Mouse (Mus musculus): ENCODE data around the gene Kmt5b. TPM values are rescaled to one million over a fixed set of nuclear protein-coding genes. Genes with fewer than 3 reads are reported as not detected.

The Kmt5b gene
- polyA plus RNA-seq, 1 experiment: 37.2 TPM

GRCm38 (mm10) chr19:3864960-3865359, 97.7 kb downstream of the Kmt5b start:
- DNase-seq (ENCODE audit: extremely low spot score in 1 of 2, low spot score in 1 of 2): no peak

Other genes starting within 250 kb of the Kmt5b start
- 85.6 and 88.1 TPM in 2 replicates for gene Ppp6r3, start 191.7 kb upstream of the Kmt5b start, polyA plus RNA-seq (2012; rRNA removed)
- gene Lrp5, start 80.9 kb upstream of the Kmt5b start, polyA plus RNA-seq (2012; rRNA removed): 4.9 and 5.2 TPM in 2 replicates
- gene 1810055G02Rik, start 59.1 kb upstream of the Kmt5b start, polyA plus RNA-seq (2012; rRNA removed): 32.8 and 37.2 TPM in 2 replicates
- 121 and 123 TPM in 2 replicates for gene Chka, start 84.4 kb downstream of the Kmt5b start, polyA plus RNA-seq (2012; rRNA removed)
- 45.5 and 48.1 TPM in 2 replicates for gene Tcirg1, start 139.7 kb downstream of the Kmt5b start, polyA plus RNA-seq (2012; rRNA removed)
- 283 and 291 TPM in 2 replicates for gene Ndufs8, start 145.4 kb downstream of the Kmt5b start, polyA plus RNA-seq (2012; rRNA removed)
- gene Aldh3b1, start 162.4 kb downstream of the Kmt5b start, polyA plus RNA-seq (2012; rRNA removed): 7.9 and 8.5 TPM in 2 replicates
- gene Unc93b1, start 167.8 kb downstream of the Kmt5b start, polyA plus RNA-seq (2012; rRNA removed): 31.5 and 34.7 TPM in 2 replicates
- gene Aldh3b3, start 191.2 kb downstream of the Kmt5b start, polyA plus RNA-seq (2012; rRNA removed): 0.38 and 0.58 TPM in 2 replicates
- 3.5 and 3.6 TPM in 2 replicates for gene Aldh3b2, start 204.9 kb downstream of the Kmt5b start, polyA plus RNA-seq (2012; rRNA removed)
- gene Acy3, start 219.1 kb downstream of the Kmt5b start, polyA plus RNA-seq (2012; rRNA removed): 5.6 and 5.8 TPM in 2 replicates
- gene Tbx10, start 225.3 kb downstream of the Kmt5b start, polyA plus RNA-seq (2012; rRNA removed): not detected in 2 replicates
- 7.1 and 8.4 TPM in 2 replicates for gene Nudt8, start 233.2 kb downstream of the Kmt5b start, polyA plus RNA-seq (2012; rRNA removed)
- 6.3 TPM in 2 replicates for gene Gm49405, start 233.2 kb downstream of the Kmt5b start, polyA plus RNA-seq (2012; rRNA removed)
- 287 and 325 TPM in 2 replicates for gene Doc2g, start 235.9 kb downstream of the Kmt5b start, polyA plus RNA-seq (2012; rRNA removed)
- 248 and 270 TPM in 2 replicates for gene Ndufv1, start 245.4 kb downstream of the Kmt5b start, polyA plus RNA-seq (2012; rRNA removed)

Measured in frontal cortex, adult 2 months (tissue).